Mouse (Mus musculus) E14TG2a.4 (cell line): ENCODE data around the gene Cpn2.

Source experiments
- H3K27me3 ChIP-seq: 2 replicates; pipeline ENCODE4 v1.6.1; 2014; ENCODE audit warnings: low read length, control low read depth; ENCODE audit not compliant: insufficient read depth
- H3K36me3 ChIP-seq: 2 replicates; pipeline ENCODE4 v1.6.1; 2014; ENCODE audit warnings: low read length, control low read depth; ENCODE audit not compliant: insufficient read depth
- H3K4me1 ChIP-seq: replicated peaks from 2 replicates; pipeline ENCODE4 v1.6.1; 2014; ENCODE audit warnings: low read depth, low read length, control low read depth
- H3K4me3 ChIP-seq: replicated peaks from 2 replicates; pipeline ENCODE4 v1.5.1; 2014; ENCODE audit warnings: mild to moderate bottlenecking, low read length
- H3K9me3 ChIP-seq: 2 replicates; pipeline ENCODE4 v1.6.1; 2014; ENCODE audit warnings: low read length, control low read depth
- CTCF ChIP-seq: conservative IDR thresholded peaks from 2 replicates; pipeline ENCODE4 v1.5.1; 2014; ENCODE audit warnings: low read length
- NANOG ChIP-seq: IDR thresholded peaks from 2 replicates; pipeline ENCODE4 v1.6.1; 2014; ENCODE audit warnings: borderline replicate concordance, low read length, mixed read lengths
- POU5F1 ChIP-seq: IDR thresholded peaks from 2 replicates; pipeline ENCODE4 v1.6.1; 2014; ENCODE audit warnings: low read length, borderline replicate concordance

The Cpn2 gene

DNA sequence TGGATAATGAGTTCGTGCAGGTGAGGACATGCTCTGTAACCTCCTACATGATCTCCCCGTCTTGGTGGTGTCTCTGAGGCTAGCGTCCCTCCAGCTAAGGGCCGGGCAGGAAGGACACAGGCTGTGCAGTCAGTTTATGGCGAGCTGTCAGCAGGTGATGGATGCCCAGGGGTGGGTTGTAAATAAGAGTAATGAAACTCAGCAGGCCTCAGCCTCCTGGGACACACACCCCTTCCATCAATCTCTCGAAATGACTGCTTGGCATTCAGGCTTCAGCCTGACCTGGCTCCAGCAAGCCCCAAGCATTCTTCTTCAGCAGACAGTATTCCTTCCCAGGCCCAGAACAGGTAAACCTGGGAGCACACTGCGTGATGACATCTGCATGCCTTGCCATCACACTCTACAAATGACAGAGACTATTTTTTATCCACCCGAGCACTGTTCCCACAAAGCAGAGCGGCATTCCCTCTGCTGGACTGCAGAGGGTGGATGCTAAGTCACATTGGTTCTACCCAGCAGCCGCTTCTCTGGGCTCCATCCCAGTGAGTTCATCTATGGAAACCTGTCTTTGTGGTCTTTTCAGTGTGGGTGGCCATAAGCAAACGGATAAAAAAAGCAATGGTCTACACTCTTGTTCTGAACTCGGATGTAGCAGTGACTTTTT lies 23.1 kb downstream of the Cpn2 start:
- H3K36me3 ChIP-seq: no peaks in the 10 kb centered on the region
- H3K4me3 ChIP-seq: no peak overlapping the region
- no peaks in the 10 kb centered on the region for H3K4me1 ChIP-seq
- H3K27me3 ChIP-seq: peaks cover 20% of the 10 kb centered on the region
- H3K9me3 ChIP-seq: no peaks in the 10 kb centered on the region
- TF ChIP-seq NANOG (no peak), POU5F1 (no peak), CTCF (no peak)

DNA sequence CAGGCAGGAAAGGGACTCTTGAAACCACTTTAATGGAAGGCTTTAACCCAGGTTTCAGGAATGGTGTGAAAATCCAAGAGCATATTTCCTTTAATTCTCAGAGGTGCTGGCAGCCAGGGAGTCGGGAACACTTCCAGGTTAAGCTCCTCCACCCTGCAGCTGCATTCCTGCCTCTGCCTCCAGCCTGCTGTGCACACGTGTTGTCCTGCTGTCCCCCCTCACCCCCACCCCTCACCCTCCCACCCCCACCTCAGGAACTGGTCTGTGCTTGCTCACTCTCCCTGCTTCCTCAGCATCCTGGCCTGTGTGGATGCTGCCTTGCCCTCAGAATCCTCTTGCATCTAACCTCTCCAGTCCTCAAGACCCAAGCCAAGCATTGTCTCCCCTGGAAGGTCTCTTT lies 25.7 kb downstream of the Cpn2 start:
- TF ChIP-seq CTCF: no peak
- TF ChIP-seq NANOG: no peak
- no peak for TF ChIP-seq POU5F1
- H3K9me3 ChIP-seq: no peaks in the 10 kb centered on the region
- no peaks in the 10 kb centered on the region for H3K36me3 ChIP-seq
- no peaks in the 10 kb centered on the region for H3K4me1 ChIP-seq
- no peak overlapping the region for H3K4me3 ChIP-seq
- H3K27me3 ChIP-seq: peaks cover 32% of the 10 kb centered on the region

DNA sequence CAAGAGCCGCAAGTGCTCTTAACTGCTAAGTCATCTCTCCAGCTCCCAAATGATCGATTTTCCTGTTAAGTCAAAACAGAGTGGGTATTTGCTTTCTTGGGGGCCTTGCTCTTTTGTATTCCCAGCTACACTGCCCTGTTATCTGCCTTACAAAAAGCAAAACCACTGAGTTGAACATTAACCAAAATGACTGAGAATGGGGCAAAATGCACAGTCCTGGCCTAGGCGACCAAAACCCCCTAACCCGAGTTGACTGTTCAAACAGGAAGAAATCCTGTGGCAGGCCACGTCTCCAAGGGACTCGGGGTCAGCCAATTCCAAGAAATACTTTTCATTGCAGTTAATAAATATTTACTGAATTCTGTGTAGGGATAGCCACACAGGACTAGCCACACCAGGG lies 28.5 kb downstream of the Cpn2 start:
- H3K27me3 ChIP-seq: peaks cover 54% of the 10 kb centered on the region
- TF ChIP-seq POU5F1: no peak
- TF ChIP-seq NANOG: no peak
- no peak for TF ChIP-seq CTCF

DNA sequence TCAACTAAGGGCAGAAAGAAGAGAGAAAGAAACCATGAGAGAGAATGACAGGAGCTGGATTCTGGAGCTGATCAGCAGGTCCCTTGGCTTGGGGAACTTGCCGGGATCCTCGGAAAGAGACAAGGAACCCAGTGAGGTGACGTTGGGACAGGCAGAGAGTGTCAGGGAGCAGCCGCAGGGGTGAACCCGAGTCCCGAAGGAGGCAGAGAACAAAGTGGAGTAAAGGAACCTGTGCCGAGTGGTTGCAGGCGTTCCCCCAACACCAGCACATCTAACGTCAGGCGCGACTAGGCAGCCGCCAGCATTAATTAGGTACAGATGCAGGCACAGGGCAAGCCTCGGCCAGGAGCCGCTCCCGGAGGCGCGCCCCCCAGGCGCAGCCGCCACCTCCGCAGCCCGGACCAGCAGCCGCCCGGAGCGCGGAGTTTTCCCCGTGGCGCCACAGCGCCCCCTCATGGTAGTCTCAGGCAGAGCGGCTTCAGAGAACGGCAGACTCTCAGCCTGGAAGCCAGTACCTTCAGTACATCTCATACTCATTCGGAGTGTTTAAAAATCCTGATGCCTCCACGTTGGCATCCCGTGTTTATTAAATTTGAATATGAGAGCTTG lies 31.1 kb downstream of the Cpn2 start:
- Histone ChIP-seq H3K27me3 (peaks cover 49% of the 10 kb centered on the region), H3K4me1 (peaks cover 45% of the 10 kb centered on the region), H3K36me3 (no peaks in the 10 kb centered on the region), H3K4me3 (peak overlapping the region; percentile 67), H3K9me3 (no peaks in the 10 kb centered on the region)
- peak; percentile 54 for TF ChIP-seq CTCF
- no peak for TF ChIP-seq NANOG

More for the DNA sequence above, 28.5 kb downstream of the Cpn2 start:
- Histone ChIP-seq H3K36me3 (no peaks in the 10 kb centered on the region), H3K4me1 (peaks cover 22% of the 10 kb centered on the region), H3K9me3 (no peaks in the 10 kb centered on the region), H3K4me3 (no peak overlapping the region)

DNA sequence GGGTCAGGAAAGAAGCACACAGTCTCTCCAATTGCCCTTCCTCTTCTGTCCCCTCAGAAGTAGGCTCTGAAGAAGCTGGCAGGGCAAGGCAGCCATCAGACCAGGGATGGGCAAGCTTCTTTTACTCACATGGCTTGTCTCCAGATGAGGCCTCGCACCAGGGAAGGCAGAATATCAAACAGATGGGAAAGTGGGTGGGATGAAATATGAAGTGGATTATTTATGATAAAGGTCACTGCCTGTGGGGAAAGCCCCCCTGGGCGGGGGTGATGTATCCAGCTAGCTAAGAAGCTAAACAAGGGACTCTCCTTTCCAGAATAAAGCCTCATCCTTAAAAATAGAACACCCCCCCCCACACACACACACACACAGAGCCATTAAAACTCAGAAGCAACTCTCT lies 31.7 kb downstream of the Cpn2 start:
- H3K9me3 ChIP-seq: no peaks in the 10 kb centered on the region

DNA sequence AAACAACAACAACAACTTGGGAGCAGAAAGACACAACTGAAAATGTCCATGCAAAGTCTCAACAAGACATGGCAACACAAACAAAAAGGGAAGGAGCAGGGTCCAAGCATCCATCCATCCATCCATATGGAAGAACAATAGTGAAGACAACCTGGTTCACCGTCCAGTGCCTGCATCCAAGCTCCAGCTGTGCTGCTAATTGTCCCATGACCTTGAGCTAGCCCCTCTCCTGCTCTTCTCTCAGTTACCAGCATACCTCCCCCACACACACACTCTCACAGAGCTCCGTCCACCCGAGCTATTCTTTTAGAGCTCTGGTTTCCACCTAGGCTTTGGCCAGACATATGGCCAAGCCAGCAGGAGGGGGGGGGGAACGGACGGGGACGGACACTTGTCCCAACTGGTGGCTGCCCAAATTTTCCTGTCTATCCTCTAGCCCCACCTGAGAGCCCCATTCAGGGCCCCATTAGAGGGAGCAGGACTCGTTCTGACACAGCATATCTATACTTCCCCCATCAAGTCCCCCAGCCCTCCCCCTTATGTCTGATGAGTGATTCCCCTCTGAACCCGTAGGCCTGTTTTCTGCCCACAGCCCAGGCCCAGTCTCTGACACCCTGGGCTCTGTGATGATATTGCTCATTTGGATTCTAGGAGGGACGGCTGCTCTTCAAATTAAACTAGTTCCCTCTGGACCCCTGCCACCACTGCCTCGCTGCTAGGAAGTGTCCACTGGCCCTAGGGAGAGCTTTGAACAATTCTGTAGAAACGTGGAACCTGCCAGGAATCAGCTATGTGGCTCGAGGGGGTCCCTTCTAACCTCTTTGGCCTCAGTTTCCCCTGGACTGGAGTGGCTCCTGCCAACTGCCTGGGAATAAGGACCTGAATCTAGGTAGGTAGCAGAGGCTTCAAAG lies 32.4 kb downstream of the Cpn2 start:
- Histone ChIP-seq H3K4me1 (peaks cover 46% of the 10 kb centered on the region), H3K27me3 (peaks cover 51% of the 10 kb centered on the region), H3K9me3 (peaks cover 1% of the 10 kb centered on the region; the same call in 1 of the 2 replicates), H3K36me3 (no peaks in the 10 kb centered on the region), H3K4me3 (no peak overlapping the region)
- TF ChIP-seq POU5F1: no peak
- TF ChIP-seq NANOG: no peak
- TF ChIP-seq CTCF: no peak

More for the DNA sequence above, 31.7 kb downstream of the Cpn2 start:
- H3K27me3 ChIP-seq: peaks cover 51% of the 10 kb centered on the region
- TF ChIP-seq CTCF (no peak), POU5F1 (no peak), NANOG (no peak)
- H3K4me1 ChIP-seq: peaks cover 46% of the 10 kb centered on the region
- no peaks in the 10 kb centered on the region for H3K36me3 ChIP-seq
- H3K4me3 ChIP-seq: no peak overlapping the region

DNA sequence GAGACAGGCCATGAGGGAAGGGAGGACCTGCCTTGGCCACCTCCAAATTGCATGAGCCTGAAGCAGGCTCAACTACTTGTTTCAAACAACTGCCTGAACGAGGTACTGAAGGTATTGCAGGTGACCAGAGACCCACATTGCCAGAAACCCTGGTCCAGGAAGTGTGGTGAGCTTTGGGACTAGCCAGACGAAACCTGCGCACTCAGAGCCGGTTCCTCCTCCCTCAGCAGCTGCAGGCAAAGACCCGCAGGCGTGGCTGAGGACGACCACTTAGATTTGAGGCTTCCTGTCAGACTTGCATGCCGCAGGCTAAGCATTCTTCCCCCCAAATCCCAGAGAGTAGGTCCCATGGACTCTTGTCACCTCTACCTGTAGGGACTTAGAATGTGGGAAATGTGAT lies 33.2 kb downstream of the Cpn2 start:
- H3K4me1 ChIP-seq: peaks cover 46% of the 10 kb centered on the region
- H3K36me3 ChIP-seq: no peaks in the 10 kb centered on the region
- H3K4me3 ChIP-seq: no peak overlapping the region
- H3K9me3 ChIP-seq: peaks cover 9% of the 10 kb centered on the region
- no peak for TF ChIP-seq NANOG
- no peak for TF ChIP-seq CTCF
- TF ChIP-seq POU5F1: no peak
- H3K27me3 ChIP-seq: peaks cover 48% of the 10 kb centered on the region
